Mouse (Mus musculus) forebrain, postnatal 0 days (tissue): ENCODE measurements around the gene Hcn2. TPM values are rescaled to one million over a fixed set of nuclear protein-coding genes. Genes with fewer than 3 reads are reported as not detected.
A peak's percentile ranks its signal among the peaks of the same experiment; 100 is the strongest.
"Not testable (repeated sequence)": the region's sequence is repeated elsewhere in the genome, so short reads cannot be mapped to it uniquely, and the experiment has no call there.

ENCODE experiments used
- ATAC-seq: fragments of 200-750 bp; cut with Nextera tagmentation; 2 replicates; pipeline ENCODE4 v1.8.0; 2017; ENCODE audit warnings: mild to moderate bottlenecking, moderate library complexity
- DNase-seq: peaks from one replicate; pipeline ENCODE4 v3.0.0-alpha.2; 2015
- H3K27ac ChIP-seq: fragments of 300-500 bp; sonication (generic); 2 replicates; pipeline ENCODE4 v1.5.1; 2014; ENCODE audit warnings: low read depth, mild to moderate bottlenecking, antibody characterized with exemption, low read length, moderate library complexity, mixed read lengths
- H3K27me3 ChIP-seq: fragments of 300-500 bp; sonication (generic); 2 replicates; pipeline ENCODE4 v1.6.1; 2014; ENCODE audit warnings: mild to moderate bottlenecking, low read length, mixed read lengths; ENCODE audit not compliant: insufficient read depth
- H3K36me3 ChIP-seq: fragments of 300-500 bp; sonication (generic); 2 replicates; pipeline ENCODE4 v1.6.1; 2014; ENCODE audit warnings: mild to moderate bottlenecking, moderate library complexity; ENCODE audit not compliant: insufficient read depth
- H3K4me1 ChIP-seq: fragments of 300-500 bp; sonication (generic); 2 replicates; pipeline ENCODE4 v1.6.1; 2014; ENCODE audit warnings: antibody characterized with exemption; ENCODE audit not compliant: insufficient read depth
- H3K4me2 ChIP-seq: fragments of 300-500 bp; sonication (generic); 2 replicates; pipeline ENCODE4 v1.6.1; 2014; ENCODE audit warnings: low read depth, mild to moderate bottlenecking, moderate library complexity
- H3K4me3 ChIP-seq: fragments of 300-500 bp; sonication (generic); 2 replicates; pipeline ENCODE4 v1.5.1; 2014; ENCODE audit warnings: low read depth, low read length, mixed read lengths
- H3K9ac ChIP-seq: fragments of 300-500 bp; sonication (generic); 2 replicates; pipeline ENCODE4 v1.6.1; 2014; ENCODE audit warnings: mild to moderate bottlenecking
- H3K9me3 ChIP-seq: fragments of 300-500 bp; sonication (generic); 2 replicates; pipeline ENCODE4 v1.6.1; 2016; ENCODE audit warnings: low read length
- CTCF ChIP-seq: sonication (generic); IDR thresholded peaks from 2 replicates; pipeline ENCODE4 v1.5.1; 2016; ENCODE audit warnings: antibody characterized with exemption, control low read depth, low read depth
- WGBS: fragments of 180-500 bp; shearing (Covaris S2); extraction: QIAGEN DNeasy Blood & Tissue Kit; methylation state at CpG from one replicate; pipeline ENCODE4 v1.1.7; 2014; 5-methylcytosine and 5-hydroxymethylcytosine counted together
- polyA plus RNA-seq: library from polyadenylated mRNA; unstranded; fragments of >200 nt; fragmentation: Nextera tagmentation; extraction: Ambion mirVana; gene quantifications from 2 replicates; pipeline ENCODE4 v1.2.1, GENCODE M21; 2015
- total RNA-seq: library from RNA; depleted of rRNA; stranded (reverse); fragments of >200 nt; gene quantifications from 2 replicates; pipeline ENCODE4 v1.2.3, GENCODE M21; 2014

Gene Hcn2
- total and polyA plus RNA-seq, 2 experiments from 2014 or later: 4.7 to 34.5 TPM

DNA sequence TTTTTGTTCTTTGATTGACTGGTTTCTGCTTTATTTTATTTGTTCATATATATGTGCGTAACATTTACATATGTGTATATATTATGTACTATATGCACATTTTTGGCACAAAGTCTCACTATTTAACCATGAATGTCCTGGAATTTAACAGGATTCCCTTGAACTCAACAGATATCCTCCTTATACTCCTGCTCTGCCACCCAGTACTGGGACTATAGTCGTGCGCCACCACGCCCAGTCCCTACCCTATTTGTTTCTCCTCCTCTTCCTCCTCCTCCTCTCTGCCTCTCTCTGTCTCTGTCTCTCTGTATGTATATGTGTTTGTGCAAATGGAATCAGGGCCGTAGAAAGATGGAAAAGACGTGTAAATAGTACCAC is 30.3 kb downstream of the Hcn2 start:
- Histone ChIP-seq H3K9me3 (no peaks in the 10 kb centered on the region), H3K27ac (no peak overlapping the region), H3K4me1 (peaks cover 8% of the 10 kb centered on the region; the same call in 1 of the 2 replicates), H3K4me2 (peak overlapping the region; percentile 47), H3K36me3 (peaks cover 16% of the 10 kb centered on the region), H3K27me3 (no peaks in the 10 kb centered on the region), H3K9ac (no peak overlapping the region; the same call in 1 of the 2 replicates), H3K4me3 (peak overlapping the region; percentile 49; the same call in 1 of the 2 replicates)
- DNase-seq (no peak), ATAC-seq (peak; percentile 32)
- no peak for TF ChIP-seq CTCF
- WGBS: 18% methylated on average over 6 of the region's 6 CpGs

DNA sequence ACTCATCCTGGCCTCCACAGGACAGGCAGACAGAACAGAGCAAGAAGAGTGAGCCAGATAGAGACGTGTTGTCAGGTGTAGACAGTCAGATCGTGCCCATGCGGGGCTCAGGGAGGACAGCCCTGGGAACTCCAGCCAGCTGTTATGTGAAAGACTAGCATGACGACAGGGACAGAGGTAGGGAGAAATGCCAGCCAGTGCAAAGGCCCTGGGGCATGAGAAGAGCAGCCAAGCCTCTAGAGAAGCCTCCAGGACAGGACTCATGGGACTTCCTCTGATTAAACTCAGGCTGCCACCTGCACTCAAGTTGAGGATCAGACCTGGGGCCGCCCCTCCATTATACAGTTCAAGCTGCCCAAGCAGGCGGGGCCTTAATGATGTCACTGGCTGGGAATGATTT is 32.1 kb downstream of the Hcn2 start:
- WGBS: 77% methylated on average over 6 of the region's 6 CpGs
- H3K9ac ChIP-seq: no peak overlapping the region
- no peak for DNase-seq

DNA sequence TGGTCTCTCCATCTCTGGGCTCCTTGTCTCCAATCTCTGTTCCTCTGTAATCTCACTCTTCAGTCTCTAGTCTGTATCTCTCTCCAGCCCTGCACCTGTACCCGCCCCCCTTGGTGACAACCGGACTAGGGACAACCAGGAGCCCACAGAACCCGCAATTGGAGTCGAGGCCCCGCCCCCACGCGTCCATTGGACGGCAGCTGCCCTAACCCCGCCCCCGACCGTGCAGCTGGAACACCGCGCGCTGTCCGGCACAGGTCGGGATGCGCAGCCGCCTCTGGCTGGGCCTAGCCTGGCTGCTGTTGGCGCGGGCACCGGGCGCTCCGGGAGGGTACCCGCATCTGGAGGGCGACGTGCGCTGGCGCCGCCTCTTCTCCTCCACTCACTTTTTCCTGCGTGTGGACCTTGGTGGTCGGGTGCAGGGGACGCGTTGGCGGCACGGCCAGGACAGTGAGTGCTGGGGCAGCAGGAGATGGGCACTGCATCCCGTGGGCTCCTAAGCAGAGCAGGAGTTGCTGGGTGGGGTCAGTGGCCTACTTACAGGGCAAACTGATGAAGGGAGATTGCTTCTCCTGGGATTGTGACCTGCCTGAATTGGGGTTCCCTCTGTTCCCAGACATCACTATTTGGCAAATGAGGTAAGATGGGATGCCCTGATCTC is 38.6 kb downstream of the Hcn2 start, which contains the start of gene Fgf22:
Fgf22 (plus strand) TSS at position 221 of the 661 bp plus-strand sequence.
- Histone ChIP-seq H3K9me3 (no peaks in the 10 kb centered on the region), H3K27me3 (no peaks in the 10 kb centered on the region), H3K9ac (peak within 1 kb of the TSS; percentile 43; the same call in 1 of the 2 replicates), H3K27ac (no peak within 1 kb of the TSS), H3K4me3 (peak within 1 kb of the TSS; percentile 32), H3K4me1 (no peaks in the 10 kb centered on the region), H3K4me2 (peak within 1 kb of the TSS; percentile 56), H3K36me3 (peaks cover 38% of the 10 kb centered on the region)
- TF ChIP-seq CTCF: no peak
- ATAC-seq (peak; percentile 73), DNase-seq (peak; percentile 31)
- WGBS: 5% methylated on average over 36 of the region's 36 CpGs

More for the DNA sequence above, 32.1 kb downstream of the Hcn2 start:
- 0 out of 2 replicates have a peak, but pooled peaks cover under 1% of the 10 kb centered on the region for H3K36me3 ChIP-seq
- H3K4me3 ChIP-seq: no peak overlapping the region
- no peaks in the 10 kb centered on the region for H3K27me3 ChIP-seq
- no peak for TF ChIP-seq CTCF
- no peak overlapping the region for H3K4me2 ChIP-seq
- no peak overlapping the region for H3K27ac ChIP-seq
- H3K9me3 ChIP-seq: no peaks in the 10 kb centered on the region
- no peak for ATAC-seq
- H3K4me1 ChIP-seq: peaks cover 8% of the 10 kb centered on the region; the same call in 1 of the 2 replicates

DNA sequence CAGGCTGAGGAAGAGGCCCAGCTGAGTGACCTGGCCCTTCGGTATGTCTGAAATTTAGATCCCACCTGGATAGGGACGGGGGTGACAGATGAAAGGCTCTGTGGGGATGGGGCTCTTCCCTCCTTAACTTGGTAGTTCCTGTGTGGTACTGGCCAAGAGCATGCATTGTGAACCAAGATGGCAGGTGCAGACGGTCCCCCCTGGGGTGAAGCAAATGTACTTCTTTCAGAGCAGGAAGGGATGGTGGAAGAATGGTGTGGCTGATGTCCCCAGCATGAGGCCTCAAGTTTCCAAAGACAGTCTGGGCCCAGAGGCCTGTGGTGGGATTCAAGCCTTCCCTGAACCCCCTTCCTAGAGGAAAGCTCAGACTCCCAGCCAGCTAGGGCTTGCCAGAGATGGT is 39.4 kb downstream of the Hcn2 start:
- H3K36me3 ChIP-seq: peaks cover 47% of the 10 kb centered on the region
- DNase-seq: no peak
- H3K4me3 ChIP-seq: no peak overlapping the region
- 83% methylated on average over 3 of the region's 3 CpGs for WGBS
- H3K27ac ChIP-seq: no peak overlapping the region
- no peak overlapping the region for H3K9ac ChIP-seq
- no peaks in the 10 kb centered on the region for H3K27me3 ChIP-seq
- H3K9me3 ChIP-seq: no peaks in the 10 kb centered on the region
- TF ChIP-seq CTCF: no peak
- no peak for ATAC-seq
- H3K4me1 ChIP-seq: no peaks in the 10 kb centered on the region
- H3K4me2 ChIP-seq: no peak overlapping the region

DNA sequence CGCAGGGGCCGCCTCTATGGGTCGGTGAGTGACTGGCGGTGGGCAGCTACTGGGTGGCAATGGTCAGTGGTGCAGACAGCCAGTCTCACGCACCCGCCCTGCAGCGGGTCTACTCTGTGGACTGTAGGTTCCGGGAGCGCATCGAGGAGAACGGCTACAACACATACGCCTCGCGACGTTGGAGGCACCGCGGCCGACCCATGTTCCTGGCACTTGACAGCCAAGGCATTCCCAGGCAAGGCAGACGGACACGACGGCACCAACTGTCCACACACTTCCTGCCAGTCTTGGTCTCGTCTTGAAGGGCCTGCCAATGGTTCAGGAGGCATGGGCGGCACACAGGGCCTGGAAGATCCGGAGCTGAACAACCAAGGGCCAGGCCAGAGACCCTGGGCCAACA is 40.2 kb downstream of the Hcn2 start:
- Histone ChIP-seq H3K27me3 (no peaks in the 10 kb centered on the region), H3K36me3 (peaks cover 55% of the 10 kb centered on the region)
- 91% methylated on average over 24 of the region's 24 CpGs for WGBS

DNA sequence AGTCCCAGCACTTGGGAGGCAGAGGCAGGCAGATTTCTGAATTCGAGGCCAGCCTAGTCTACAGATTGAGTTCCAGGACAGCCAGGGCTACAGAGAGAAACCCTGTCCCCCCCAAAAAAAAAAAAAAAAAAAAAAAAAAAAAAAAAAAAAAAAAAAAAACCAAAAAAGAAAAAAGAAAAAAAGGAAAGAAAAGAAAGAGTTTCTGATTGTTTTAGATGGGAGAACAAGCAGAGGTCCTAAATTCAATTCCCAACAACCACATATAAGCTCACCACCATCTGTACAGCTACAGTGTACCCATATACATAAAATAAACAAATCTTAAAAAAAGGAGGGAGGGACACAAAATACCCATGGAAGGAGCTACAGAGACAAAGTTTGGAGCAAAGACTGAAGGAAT is 43.2 kb downstream of the Hcn2 start:
- not testable (repeated sequence) for H3K27me3 ChIP-seq, H3K4me2 ChIP-seq, H3K4me3 ChIP-seq, H3K9ac ChIP-seq, ATAC-seq, H3K4me1 ChIP-seq, H3K27ac ChIP-seq, H3K9me3 ChIP-seq, DNase-seq
- H3K36me3 ChIP-seq: peaks cover 64% of the 10 kb centered on the region
- WGBS: 94% methylated on average over 1 of the region's 1 CpGs

More for the DNA sequence above, 40.2 kb downstream of the Hcn2 start:
- Histone ChIP-seq H3K9ac (no peak overlapping the region), H3K27ac (no peak overlapping the region), H3K4me2 (no peak overlapping the region), H3K4me3 (no peak overlapping the region), H3K9me3 (no peaks in the 10 kb centered on the region), H3K4me1 (no peaks in the 10 kb centered on the region)
- DNase-seq (no peak), ATAC-seq (no peak)
- TF ChIP-seq CTCF: no peak

DNA sequence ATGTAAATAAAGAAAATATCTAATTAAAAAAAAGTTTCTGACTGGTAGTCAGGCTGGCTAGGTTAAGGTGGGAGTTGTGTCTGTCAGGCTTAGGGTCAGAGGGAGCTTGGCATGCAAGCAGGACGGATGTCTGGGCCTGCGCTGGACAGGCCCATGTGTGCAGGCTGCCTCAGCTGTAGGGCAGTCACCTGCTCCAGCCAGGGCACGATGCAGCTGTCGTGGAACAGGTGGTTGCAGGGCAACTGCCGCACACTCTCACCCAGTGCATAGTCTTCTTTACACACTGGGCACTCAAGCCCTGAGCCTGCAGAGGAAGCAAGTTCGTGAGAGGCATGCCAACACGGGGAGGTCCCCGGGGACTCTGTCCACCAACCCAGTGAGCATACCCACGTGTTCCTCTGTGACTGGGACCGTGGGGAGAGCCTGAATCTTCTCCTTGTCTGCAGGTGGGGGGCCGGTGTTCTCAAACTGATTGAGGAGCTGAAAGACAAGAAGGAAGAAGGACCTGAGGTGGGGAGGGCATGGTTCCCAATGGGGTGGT is 44.2 kb downstream of the Hcn2 start:
- peaks cover 6% of the 10 kb centered on the region; the same call in 1 of the 2 replicates for H3K4me1 ChIP-seq
- ATAC-seq (no peak), DNase-seq (no peak)
- WGBS: 90% methylated on average over 11 of the region's 11 CpGs
- H3K27me3 ChIP-seq: no peaks in the 10 kb centered on the region
- H3K9ac ChIP-seq: no peak overlapping the region
- no peak overlapping the region for H3K4me3 ChIP-seq
- peaks cover 62% of the 10 kb centered on the region for H3K36me3 ChIP-seq
- no peak overlapping the region for H3K4me2 ChIP-seq
- TF ChIP-seq CTCF: no peak
- H3K9me3 ChIP-seq: no peaks in the 10 kb centered on the region
- no peak overlapping the region for H3K27ac ChIP-seq
